8 mouse cellular contexts compared by ENCODE assay signal in genomic region chr17:31856519-31857160, GRCm38 (mm10). TPM values are rescaled to one million over a fixed set of nuclear protein-coding genes. Genes with fewer than 3 reads are reported as not detected.
DNase-seq lines count a peak whose midpoint lies in the region; ATAC-seq and TF ChIP-seq lines count a peak whose summit lies in the region.

No protein-coding gene starts in this region.

- no peaks in the 10 kb centered on the region for H3K36me3 ChIP-seq in forebrain, embryonic 16.5 days (ENCODE audit: control insufficient read depth, insufficient read depth)

- peak overlapping the region; percentile 76 for H3K27ac ChIP-seq in forebrain, embryonic 16.5 days (ENCODE audit: low read length)
- H3K27ac ChIP-seq in olfactory bulb, adult 2 months (ENCODE audit: insufficient read depth, low read depth, low read length): peak overlapping the region; percentile 96

- no peak overlapping the region for H3K9ac ChIP-seq in forebrain, embryonic 16.5 days (replicated peaks; ENCODE audit: low read depth, low read length)

- peak overlapping the region; percentile 65 for H3K4me2 ChIP-seq in forebrain, embryonic 16.5 days (ENCODE audit: low read length)

- no peak overlapping the region; the same call in 1 of the 2 replicates for H3K4me3 ChIP-seq in forebrain, embryonic 16.5 days (replicated peaks; ENCODE audit: low read length)
- H3K4me3 ChIP-seq in lung, adult 2 months (replicated peaks; ENCODE audit: extremely low read depth, low read depth, low read length): peak overlapping the region; percentile 10
- peak overlapping the region; percentile 64 for H3K4me3 ChIP-seq in olfactory bulb, adult 2 months (ENCODE audit: insufficient read depth, low read depth, low read length)

- ATAC-seq in forebrain, embryonic 16.5 days: peak; percentile 21

- TF ChIP-seq POLR2A in lung, adult 2 months (IDR thresholded peaks at IDR 0.05; ENCODE audit: borderline replicate concordance, extremely low read depth, low read depth, low read length): peak; percentile 75; the same call in 1 of the 2 replicates
- no peak for TF ChIP-seq POLR2A in olfactory bulb, adult 2 months (IDR thresholded peaks at IDR 0.05; ENCODE audit: insufficient read depth, low read depth, low read length)

- H3K4me1 ChIP-seq in forebrain, embryonic 16.5 days (replicated peaks; ENCODE audit: control insufficient read depth, insufficient read depth, low read length): peaks cover 29% of the 10 kb centered on the region
- peaks cover 7% of the 10 kb centered on the region for H3K4me1 ChIP-seq in lung, adult 2 months (ENCODE audit: control insufficient read depth, insufficient read depth, low read length)
- peaks cover 26% of the 10 kb centered on the region for H3K4me1 ChIP-seq in olfactory bulb, adult 2 months (ENCODE audit: control insufficient read depth, insufficient read depth, low read length)

- intact Hi-C loops in heart, postnatal 14 days (cut with DNase I): loop anchor here (1.0 to 5.0 kb wide), 4 partner anchors 36 to 169 kb away; no protein-coding TSS in a partner anchor

- no peaks in the 10 kb centered on the region for H3K9me3 ChIP-seq in forebrain, embryonic 16.5 days (ENCODE audit: control insufficient read depth, low read length)

- H3K27me3 ChIP-seq in forebrain, embryonic 16.5 days (replicated peaks; ENCODE audit: control insufficient read depth, insufficient read depth, low read length): no peaks in the 10 kb centered on the region

- DNase-seq in MEL-GATA-1-ER (ENCODE audit: extremely low read depth, low read depth) (peak; percentile 88), adipocyte (ENCODE audit: low spot score) (no peak)
- DNase-seq in cerebellum, adult 18-20 months: peak; percentile 36 to 49
- DNase-seq in heart, postnatal 14 days: peak; percentile 88 to 91
- peak; percentile 76 to 85 for DNase-seq in kidney, postnatal 4 days
- peak; percentile 81 for DNase-seq in lung, adult 2 months

- TF ChIP-seq CTCF in lung, adult 2 months (IDR thresholded peaks at IDR 0.05; ENCODE audit: insufficient read depth, low read length): no peak
- TF ChIP-seq CTCF in olfactory bulb, adult 2 months (IDR thresholded peaks at IDR 0.05; ENCODE audit: insufficient read depth, low read depth, low read length): no peak

- 26% methylated on average over 17 of the region's 17 CpGs for WGBS in forebrain, embryonic 16.5 days
- 18% methylated on average over 17 of the region's 17 CpGs for WGBS in lung, adult 2 months
- 37% methylated on average over 17 of the region's 17 CpGs for WGBS in olfactory bulb, adult 2 months

RNA-seq across cellular contexts. Expression of gene Sik1, which starts 1.0 kb away (rescaled TPM):
- 19.9 and 20.1 TPM in 2 replicates for polyA plus RNA-seq in forebrain, embryonic 16.5 days (2015; fragmentation: Nextera tagmentation; extraction: Ambion mirVana)
- 10 to 100 TPM; 41.4 to 72.2 TPM for total RNA-seq in heart, postnatal 14 days (2021)
- polyA plus RNA-seq in lung, adult 2 months (2012; rRNA removed): 60.5 and 87.9 TPM in 2 replicates
- polyA plus RNA-seq in olfactory bulb, adult 2 months (2012; ENCODE audit: insufficient read depth, insufficient read length, low replicate concordance, missing spikeins): not detected in 2 replicates
